Mouse (Mus musculus) adrenal gland, adult 18-20 months (tissue): ENCODE measurements around the gene Dolpp1. TPM values are rescaled to one million over a fixed set of nuclear protein-coding genes. Genes with fewer than 3 reads are reported as not detected.
"Not testable (repeated sequence)": the region's sequence is repeated elsewhere in the genome, so short reads cannot be mapped to it uniquely, and the experiment has no call there.

ENCODE experiments used
- DNase-seq, 2 experiments: peaks; one replicate each; pipeline ENCODE4 v3.0.0; 2021 to 2022; ENCODE audit warnings: low spot score in 2 of 2
- total RNA-seq, 2 experiments: library from RNA; stranded (reverse); gene quantifications; 1 replicate in 1 of 2; 2 replicates in 1 of 2; pipeline ENCODE4 v1.2.3; 2021

Dolpp1 gene
- total RNA-seq, 2 experiments from 2014 or later: 13.2 to 15.2 TPM

DNA sequence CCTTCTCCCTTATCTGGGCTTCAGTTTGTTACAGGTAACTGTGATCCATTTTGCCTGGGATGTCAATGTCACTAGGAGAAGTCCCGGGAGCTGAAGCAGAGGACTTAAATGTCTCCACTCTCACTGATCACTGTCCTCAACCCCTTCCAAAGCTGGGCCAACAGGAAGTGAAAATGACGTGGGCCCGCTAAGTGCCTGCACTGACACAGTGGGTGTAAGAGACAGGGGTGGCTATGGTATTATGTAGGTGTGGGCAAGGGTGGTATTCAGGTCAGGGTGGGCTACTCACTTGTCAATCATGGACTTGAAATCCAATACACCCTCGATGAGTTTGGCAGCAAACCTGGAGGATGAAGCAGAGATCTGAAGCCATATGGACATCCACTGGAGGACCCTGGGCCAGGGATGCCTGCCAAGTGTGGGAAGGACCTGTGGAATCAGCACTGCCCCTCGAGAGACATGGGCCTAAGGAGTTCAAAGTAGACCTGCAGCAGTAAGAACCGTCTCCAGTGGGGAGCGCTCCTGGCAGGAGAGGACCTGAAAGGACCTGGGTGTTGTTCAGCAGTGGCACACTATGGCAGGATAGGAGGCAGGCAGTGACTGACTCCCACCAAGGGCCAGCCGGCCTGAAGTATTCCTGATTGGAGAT, 16.5 kb downstream of the Dolpp1 start:
- no peak for DNase-seq

DNA sequence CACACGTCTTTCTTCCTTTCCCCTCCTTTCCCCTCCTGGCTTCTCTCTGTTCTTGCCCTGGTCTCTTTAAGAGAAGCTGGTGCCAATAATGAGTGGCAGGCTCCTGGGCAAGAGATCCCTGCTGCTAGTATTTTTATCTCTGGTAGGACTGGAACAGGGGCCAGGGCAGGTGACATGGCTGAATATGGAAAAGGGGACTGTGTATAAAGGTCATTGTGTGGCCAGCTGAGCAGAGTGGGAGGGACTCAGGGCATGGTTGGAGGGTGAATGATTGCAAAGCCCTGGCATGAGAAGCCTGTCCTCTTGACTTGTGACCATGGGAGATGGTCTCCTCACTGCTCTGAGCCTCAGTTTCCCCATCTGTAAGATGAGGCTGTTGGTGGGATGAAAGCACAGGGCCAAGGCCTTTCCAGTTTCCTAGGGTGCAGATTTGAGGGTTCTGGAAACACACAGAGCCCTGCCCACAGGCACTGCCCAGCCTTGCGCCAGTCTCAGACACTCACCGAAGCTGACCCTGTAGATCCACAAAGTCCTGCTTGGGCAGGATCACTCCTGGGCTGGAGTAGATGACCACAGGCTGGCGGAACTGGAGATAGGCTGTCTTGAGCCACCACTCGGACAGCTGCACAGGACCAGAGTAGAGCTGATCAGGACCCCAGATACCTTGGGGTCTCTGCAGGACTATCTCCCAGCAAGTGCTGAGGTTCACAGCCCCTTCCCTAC, 17.6 kb downstream of the Dolpp1 start:
- DNase-seq: no peak

DNA sequence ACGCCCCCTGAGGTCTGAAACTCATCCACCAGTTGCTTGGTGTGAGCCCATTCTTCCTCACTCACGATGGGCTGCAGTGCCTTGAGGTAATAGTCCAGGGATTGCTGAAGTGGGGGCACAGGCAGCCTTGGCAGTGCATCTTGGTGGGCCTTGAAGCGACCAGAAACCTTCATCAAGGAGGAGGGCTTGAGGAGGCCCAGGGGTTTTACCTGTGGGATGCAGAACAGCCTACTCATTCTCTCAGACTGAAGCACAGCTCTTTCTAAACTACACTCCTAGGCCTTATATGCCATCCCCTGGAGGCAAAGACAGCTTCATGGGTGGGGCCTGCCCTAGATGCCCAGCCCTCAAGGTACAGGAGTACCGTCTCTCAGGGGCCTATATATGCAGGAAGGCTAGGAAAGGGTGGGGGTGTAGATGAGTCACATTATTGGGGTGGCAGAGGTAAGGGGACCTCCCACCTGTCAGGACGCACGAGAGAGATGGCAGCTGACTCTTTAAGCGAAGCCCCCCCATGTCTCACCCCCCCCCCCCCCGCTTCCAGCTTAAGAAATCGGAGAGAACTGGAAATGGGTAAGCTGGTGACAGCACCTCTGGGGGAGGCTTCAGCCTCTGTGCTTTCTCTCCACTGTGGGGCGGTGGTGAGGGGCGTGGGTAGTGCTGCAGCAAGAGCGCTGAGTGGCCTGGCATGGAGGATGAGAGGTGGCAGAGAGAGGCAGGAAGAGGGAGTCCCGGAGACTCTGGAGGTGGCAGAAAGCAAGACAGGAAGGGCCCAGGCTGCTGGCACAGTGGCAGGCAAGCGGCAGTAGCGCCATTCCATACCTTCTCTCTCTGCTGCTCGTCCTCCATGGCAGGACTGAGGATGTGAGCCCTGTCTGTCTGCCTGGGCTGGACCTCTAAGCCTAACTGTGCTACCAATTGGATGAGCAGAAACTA, 21.3 kb downstream of the Dolpp1 start:
- DNase-seq: no peak

DNA sequence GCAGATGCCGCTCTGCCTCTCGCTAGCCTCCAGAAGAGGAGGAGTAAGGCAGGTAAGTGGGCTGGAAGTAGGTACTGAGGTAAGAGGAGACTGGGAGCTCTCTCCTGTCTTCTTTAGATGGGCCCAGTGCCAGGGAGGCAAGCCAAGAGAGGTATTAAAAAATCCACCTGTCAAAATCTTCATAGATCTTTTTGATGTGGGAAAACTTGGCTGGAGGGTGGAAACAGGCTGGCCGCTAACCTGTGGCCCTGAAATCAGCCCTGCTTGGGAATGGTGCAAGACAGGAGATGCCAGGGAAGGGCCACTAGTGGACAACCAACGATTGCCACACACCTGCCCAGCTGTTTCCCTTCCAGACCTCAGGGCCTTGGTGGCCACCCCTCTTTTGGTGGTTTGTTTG, 22.0 kb downstream of the Dolpp1 start:
- DNase-seq: no peak

DNA sequence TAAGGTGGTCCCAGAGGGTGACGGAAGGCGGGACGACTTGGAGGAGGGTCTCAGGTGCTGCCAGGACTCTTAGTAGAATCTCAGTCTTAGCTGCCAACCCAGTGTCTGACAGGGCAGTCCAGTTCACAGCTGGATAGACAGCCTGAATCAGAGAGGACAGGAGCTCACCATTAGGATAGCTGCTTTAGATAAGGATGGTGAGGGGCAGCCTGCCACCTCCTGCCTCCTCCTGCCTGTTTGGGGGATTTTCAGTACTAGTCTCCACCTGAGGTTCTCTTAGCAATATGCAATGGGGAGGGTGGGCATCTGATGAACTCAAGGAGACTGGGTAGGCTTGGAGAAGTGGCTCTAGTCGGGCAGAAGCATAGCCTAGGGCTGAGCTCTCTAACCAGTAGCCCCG, 22.6 kb downstream of the Dolpp1 start:
- no peak for DNase-seq

DNA sequence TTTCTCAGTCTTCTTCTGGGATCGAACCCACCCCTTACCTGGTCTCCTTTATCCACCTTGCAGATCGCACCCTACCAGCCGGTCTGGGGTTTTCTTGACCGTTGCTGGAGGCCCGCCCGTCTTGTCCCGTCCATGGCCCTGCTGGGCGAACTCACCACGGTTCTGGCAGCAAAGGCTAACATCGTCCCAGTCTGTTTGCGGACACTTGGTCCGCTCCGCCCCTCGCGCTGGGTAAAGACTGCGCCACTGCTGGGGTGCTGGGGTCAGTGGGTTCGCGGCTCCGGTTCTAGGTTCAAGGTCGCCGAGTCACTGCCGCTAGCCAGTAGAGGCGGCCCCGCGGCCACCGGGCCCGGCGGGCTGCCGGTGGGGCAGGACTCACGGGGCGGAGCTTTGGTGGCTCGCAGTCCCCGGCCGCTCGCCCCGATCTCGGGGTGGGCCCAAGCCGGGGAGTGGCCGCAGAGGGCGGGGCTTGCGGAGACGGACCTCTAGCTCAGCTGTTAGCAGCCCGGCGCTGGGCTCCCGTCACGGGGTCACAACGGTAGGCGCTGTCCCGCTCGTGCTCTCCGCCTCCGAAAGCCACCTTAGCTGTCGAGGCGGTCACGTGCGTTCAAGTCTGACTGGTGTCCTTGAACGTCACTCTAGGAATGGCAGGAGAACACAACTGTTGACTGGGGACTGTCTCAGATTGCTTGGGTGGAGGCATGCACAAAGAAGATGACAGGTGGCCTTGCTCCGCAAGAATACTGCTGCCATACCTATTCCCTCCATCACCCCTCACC, 23.3 kb downstream of the Dolpp1 start, which contains the start of gene Crat:
Crat (minus strand) TSS at position 657 of the 779 bp plus-strand sequence.
- peak; percentile 90 for DNase-seq

DNA sequence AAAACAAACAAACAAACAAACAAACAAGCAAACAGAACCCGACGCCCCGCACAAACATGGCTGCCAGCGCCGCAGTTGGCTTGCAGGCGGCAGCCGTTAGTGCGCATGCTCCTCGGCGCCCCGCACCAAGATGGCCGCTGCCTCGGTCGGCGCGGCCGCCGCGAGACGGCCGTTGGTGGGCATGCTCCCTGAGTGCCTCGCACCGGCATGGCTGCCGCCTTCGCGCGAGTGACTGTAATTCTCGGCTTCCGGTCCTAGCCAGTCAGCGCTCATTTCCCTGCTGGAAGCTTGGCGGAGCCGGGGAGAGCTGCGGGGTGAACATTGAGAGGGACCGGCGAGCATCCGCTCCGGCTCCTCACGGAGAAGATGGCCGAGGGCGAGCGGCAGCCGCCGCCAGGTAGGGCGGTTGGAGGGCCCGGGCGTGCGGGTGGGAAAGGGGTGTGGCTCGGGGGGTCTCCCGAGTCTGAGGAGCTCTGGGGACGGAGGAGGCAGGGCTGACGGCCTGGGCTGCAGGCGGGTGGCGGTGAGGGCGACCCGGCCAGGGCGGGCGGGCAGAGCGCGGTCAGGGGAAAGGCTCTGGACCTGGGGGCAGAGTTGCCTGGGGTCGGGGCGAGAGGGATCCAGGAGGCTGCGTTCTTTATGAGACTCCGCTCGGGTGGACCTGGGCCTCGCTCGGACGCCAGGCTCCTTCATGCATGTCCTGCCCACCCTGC, 24.0 kb downstream of the Dolpp1 start, which contains the start of gene Ptpa:
Ptpa (plus strand) TSS at position 104 of the 713 bp plus-strand sequence.
- peak; percentile 90 to 91 for DNase-seq

DNA sequence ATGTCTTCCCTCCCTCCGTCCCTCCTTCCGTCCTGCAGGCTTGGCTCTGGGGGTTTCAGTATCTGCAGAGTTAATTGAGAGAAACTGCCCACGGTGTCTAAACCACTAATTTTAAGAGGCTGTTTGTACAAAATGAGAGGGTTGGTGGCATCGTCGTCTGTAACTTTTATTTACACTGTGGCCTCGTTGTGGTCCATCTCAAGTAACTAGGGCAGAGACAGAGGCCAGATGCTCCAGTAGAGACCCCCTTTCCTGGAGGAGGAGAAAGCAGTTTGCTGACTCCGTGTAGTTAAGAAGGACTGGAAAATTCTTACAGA, 24.6 kb downstream of the Dolpp1 start:
- DNase-seq: no peak

DNA sequence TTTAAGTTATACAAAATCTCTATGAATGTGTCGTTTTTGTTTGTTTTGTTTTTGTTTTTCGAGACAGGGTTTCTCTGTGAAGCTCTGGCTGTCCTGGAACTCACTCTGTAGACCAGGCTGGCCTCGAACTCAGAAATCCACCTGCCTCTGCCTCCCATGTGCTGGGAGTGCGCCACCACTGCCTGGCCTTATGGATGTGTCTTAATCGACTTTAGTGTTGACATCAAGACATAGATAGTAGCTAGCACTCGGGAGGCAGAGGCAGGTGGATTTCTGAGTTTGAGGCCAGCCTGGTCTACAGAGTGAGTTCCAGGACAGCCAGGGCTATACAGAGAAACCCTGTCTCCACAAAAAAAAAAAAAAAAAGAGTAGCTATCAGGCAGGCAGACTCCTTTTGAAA, 25.1 kb downstream of the Dolpp1 start:
- not testable (repeated sequence) for DNase-seq

DNA sequence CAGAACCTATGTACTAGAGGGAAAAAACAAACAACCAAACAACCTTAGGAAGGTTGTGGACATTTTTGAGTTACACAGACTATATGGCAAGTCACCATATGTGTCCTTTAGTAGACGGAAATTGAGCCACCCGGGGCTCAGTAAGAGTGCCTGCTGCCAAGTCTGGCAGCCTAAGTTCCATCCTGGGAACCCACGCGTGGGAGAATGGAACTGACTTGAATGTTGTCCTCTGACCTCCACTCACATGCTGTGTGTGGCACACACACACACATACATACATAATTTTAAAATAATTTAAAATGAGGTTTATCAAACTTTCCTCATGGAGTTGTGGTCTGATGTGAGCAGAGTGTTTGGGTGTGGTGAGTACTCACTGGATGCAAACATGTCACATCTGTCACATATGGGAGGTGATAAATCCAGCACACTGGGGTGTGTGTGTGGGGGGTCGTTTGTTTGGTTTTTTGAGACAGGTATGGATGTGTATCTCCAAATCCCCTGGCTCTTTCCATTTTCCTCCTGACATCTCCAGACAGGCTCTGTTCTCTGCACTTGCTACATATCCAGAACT, 25.6 kb downstream of the Dolpp1 start:
- DNase-seq: no peak

DNA sequence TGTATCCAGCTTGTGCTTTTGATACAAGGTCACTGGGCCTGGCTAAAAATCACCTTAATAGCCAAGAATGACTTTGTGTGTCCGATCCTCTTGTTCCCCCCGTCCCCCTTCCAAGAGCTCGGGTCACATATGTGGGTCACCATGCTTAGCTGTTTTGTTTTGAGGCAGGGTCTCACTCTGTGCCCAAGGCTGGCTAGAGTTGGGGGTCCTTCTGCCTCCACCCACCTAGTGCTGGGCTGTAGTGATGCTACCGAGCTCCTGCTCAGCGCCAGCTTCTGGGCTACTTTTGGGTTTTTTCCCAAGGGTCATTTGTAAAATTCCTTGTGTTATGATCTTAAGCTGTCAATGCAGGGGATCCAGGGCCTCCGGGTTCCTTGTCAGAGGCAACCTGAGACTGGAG, 26.2 kb downstream of the Dolpp1 start:
- no peak for DNase-seq

DNA sequence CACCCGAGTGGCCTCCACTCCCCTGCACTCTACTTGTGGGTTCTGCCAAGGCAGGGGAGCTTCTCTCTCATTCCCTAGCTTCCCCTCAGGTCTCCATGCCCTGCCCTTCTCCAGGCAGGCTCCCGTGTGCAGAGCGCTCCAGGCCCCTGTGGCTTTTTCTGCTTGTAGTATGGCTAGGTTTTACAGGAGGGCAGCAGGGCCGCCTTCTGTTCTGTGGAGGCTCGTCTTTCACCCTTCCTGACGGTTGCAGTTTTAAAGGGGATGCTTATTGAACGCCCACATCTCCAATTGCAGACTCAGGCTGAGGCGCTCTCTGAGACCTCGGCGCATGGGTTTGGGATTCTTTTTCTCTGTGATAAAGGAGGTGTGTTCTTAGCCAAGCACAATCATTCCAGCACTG, 27.1 kb downstream of the Dolpp1 start:
- DNase-seq: no peak

DNA sequence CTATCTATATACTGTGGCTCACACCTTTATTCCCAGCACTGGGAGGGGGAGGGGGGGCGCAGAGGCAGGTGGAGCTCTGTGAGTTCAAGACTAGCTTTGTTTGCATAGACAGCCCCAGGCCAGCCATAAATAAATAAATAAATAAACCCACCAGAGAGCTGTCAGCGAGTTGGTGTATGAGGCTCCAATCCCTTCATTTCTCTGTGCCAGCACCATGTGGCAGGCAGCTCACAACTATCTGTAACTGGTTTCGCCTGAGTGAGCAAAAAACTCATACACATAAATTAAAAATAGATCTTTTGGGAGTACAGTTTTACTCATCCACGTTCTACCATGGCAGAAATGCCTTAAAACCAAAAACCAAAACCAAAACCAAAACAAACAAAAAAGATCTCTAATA, 29.4 kb downstream of the Dolpp1 start:
- DNase-seq: no peak

DNA sequence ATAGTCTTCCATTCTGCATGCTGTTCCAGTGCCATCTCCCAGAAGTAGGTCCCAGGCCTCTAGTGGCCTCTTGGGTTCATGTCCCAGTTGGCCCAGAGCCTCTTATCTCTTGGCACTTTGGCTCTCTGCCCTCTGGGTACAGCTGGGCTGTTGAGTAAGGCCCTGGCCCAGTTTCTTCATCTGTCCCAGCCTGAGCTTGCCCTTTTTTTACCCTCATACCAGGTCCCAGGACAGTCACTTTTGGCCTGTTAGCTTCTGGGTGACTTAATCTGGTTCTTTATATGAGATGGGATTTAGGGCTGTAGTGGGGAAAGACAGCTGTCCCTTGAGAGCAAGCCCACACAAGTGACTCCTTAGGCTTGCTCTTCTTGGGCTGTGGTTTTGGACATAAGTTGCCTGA, 37.1 kb downstream of the Dolpp1 start:
- DNase-seq: peak; percentile 43 to 65

DNA sequence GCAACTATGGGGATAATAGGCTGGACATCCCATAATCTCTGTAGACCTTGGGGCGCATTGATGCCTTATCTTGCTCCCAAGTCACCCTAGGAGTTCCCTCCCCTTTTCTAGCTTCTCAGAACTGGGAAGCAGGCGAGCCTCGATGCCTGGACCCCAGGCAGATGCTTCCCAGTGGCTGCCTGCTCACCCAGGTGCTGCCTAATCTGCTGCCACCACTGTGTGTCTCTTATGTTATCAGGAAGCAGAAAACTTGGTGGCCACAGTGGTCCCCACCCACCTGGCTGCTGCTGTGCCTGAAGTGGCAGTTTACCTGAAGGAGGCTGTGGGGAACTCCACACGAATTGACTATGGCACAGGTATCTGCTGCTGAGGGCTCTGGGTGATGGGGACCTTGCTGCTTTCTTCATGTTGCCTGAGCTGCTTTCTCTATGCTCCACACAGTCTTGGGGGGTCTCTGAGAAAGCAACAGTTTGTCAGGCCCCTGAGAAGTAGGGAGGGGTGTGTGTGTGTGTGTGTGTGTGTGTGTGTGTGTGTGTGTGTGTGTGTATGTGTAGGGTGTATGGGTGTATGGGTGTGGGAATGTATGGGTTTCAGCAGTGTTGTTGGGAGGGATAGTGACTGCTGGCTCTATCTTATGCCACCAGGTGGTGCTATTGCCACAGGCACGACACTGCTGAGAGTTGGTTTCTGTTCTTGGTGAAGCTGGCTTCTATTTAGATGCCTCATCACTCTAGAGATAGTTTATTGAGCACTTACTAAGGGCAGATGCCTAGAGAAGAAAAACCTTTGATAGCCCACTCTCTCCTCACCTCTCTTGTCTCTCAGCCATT, 43.5 kb downstream of the Dolpp1 start:
- peak; percentile 64 to 67 for DNase-seq

DNA sequence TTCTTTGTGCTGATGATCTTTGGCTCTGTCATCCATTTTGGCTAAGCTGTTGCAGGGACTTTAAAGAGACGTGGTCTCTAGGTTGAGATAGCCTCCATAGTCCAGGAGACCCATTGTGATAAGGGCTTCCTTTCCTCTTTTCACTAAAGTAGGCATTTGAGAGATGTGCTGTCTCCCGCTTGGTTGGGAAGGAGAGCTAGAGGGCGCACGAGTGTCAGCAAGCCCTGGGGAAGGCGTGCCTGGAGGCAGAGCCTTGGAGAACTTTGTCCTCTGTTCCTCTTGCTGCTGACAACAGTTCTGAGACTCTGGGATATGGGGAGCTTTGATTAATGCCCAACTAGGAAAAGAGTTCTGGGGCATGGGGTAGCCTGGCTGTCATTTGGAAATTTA, 44.1 kb downstream of the Dolpp1 start:
- peak in 1 of 2 experiments; percentile 44 for DNase-seq

DNA sequence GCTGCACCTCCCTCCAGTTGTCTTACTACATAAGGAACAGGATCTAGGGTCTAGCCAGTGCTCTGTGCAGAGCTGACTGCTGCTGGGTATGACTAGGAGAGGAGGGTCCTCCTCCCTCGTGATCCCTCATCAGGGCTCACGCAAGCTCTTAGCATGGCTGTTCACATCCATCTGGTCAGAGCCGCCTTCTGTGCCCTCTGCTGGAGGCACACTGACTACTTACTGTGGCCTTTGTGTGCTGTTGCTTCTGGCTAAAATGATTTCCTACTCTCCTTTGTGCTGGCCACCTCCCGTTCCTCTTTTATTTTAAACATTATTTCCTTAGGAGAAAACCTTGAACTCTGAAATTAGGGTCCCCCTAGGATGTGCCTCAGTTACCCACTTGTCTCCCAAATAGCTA, 44.8 kb downstream of the Dolpp1 start:
- no peak for DNase-seq

DNA sequence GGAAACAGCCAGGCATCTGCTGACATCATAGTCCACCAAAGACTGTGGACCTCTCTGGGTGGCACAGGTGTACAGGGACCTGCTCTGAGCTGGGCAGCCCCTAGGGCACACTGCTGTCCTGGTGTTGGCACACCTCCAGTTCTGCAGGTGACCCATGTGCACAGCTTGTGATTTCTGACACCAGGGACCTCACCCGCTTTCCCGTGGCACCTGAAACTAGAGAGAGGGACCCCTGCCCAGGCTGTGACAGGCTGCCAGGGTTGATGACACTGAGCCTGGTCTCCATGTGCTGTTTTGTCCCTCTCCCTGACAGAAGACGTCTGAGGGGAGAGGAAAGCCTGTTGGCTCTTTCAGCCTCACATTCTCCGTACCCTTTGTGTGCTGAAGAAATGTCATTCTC, 45.7 kb downstream of the Dolpp1 start:
- DNase-seq: no peak

DNA sequence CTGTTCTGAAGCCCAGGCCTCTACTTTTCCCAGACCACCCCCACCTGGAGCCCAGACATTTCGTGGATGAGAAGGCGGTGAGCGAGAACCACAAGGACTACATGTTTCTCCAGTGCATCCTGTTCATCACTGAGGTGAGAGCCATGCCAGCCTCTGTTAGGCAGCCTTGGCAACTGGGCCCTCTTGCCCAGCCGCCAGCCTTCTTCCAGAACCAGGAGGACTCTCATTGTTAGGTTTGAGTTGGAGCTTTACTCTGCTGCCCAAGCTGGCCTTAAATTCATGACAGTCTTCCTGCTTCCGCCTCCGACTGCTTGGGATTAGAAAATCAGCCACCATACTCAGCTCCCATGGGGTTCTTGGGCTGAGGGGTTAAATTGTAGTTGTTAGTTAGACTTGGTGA, 47.6 kb downstream of the Dolpp1 start:
- no peak for DNase-seq
